Mouse (Mus musculus) limb, embryonic 13.5 days (tissue): Measurements from ENCODE around the gene Zcchc2. TPM values are rescaled to one million over a fixed set of nuclear protein-coding genes. Genes with fewer than 3 reads are reported as not detected.

ENCODE experiments used
- polyA plus RNA-seq: library from polyadenylated mRNA; unstranded; fragments of >200 nt; fragmentation: Nextera tagmentation; extraction: Ambion mirVana; gene quantifications from 2 replicates; pipeline ENCODE4 v1.2.1, GENCODE M21; 2015

Gene Zcchc2
- polyA plus RNA-seq, 1 experiment from 2014 or later, result 2.2 TPM

Other genes starting within 250 kb of the Zcchc2 start
- gene Tnfrsf11a, start 209.7 kb upstream of the Zcchc2 start, polyA plus RNA-seq, result 0.75 and 0.98 TPM in 2 replicates
- 3.7 and 4.3 TPM in 2 replicates for gene Phlpp1, start 181.3 kb downstream of the Zcchc2 start, polyA plus RNA-seq